Comparison of ENCODE assay signal across 8 mouse cellular contexts in genomic region chr11:98328371-98329069, GRCm38 (mm10). TPM values are rescaled to one million over a fixed set of nuclear protein-coding genes. Genes with fewer than 3 reads are reported as not detected.
DNase-seq lines count a peak whose midpoint lies in the region; ATAC-seq and TF ChIP-seq lines count a peak whose summit lies in the region.

No protein-coding gene starts in this region.

- no peak overlapping the region for H3K27ac ChIP-seq in kidney, postnatal 0 days
- H3K27ac ChIP-seq in hindbrain, embryonic 13.5 days: peak overlapping the region; percentile 92
- H3K27ac ChIP-seq in midbrain, embryonic 16.5 days (ENCODE audit: low read length): peak overlapping the region; percentile 71

- peak overlapping the region; percentile 28 for H3K4me3 ChIP-seq in kidney, postnatal 0 days (replicated peaks; ENCODE audit: low read depth, low read length)
- peak overlapping the region; percentile 45 for H3K4me3 ChIP-seq in hindbrain, embryonic 13.5 days
- peak overlapping the region; percentile 36 for H3K4me3 ChIP-seq in midbrain, embryonic 16.5 days (ENCODE audit: low read depth, low read length)

- DNase-seq in kidney, postnatal 0 days (ENCODE audit: low spot score): no peak
- no peak for DNase-seq in kidney, postnatal 10 days
- peak; percentile 82 to 84 for DNase-seq in cerebellum, postnatal 25 days
- no peak for DNase-seq in natural killer cell, adult 2 months (ENCODE audit: low spot score in 2 of 2)
- DNase-seq in thymus, adult 18-20 months: no peak

- peaks cover 14% of the 10 kb centered on the region for H3K4me1 ChIP-seq in kidney, postnatal 0 days (replicated peaks; ENCODE audit: insufficient read depth, low read length)
- H3K4me1 ChIP-seq in hindbrain, embryonic 13.5 days (replicated peaks): peaks cover 35% of the 10 kb centered on the region
- peaks cover 18% of the 10 kb centered on the region for H3K4me1 ChIP-seq in midbrain, embryonic 16.5 days (ENCODE audit: control insufficient read depth, insufficient read depth, low read length)

- peaks cover 94% of the 10 kb centered on the region for H3K27me3 ChIP-seq in kidney, postnatal 0 days (ENCODE audit: insufficient read depth, low read length)
- peaks cover 98% of the 10 kb centered on the region for H3K27me3 ChIP-seq in hindbrain, embryonic 13.5 days
- peaks cover 72% of the 10 kb centered on the region for H3K27me3 ChIP-seq in midbrain, embryonic 16.5 days (ENCODE audit: control insufficient read depth, insufficient read depth, low read depth, low read length)

- H3K36me3 ChIP-seq in kidney, postnatal 0 days (ENCODE audit: insufficient read depth, low read length): no peaks in the 10 kb centered on the region
- H3K36me3 ChIP-seq in hindbrain, embryonic 13.5 days: no peaks in the 10 kb centered on the region
- H3K36me3 ChIP-seq in midbrain, embryonic 16.5 days (ENCODE audit: control insufficient read depth, insufficient read depth, low read length): no peaks in the 10 kb centered on the region

- 1% methylated on average over 56 of the region's 56 CpGs for WGBS in kidney, postnatal 0 days
- WGBS in hindbrain, embryonic 13.5 days: under 1% methylated on average over 43 of the region's 56 CpGs
- under 1% methylated on average over 47 of the region's 56 CpGs for WGBS in midbrain, embryonic 16.5 days

- TF ChIP-seq CTCF in kidney, postnatal 0 days (IDR thresholded peaks at IDR 0.05; ENCODE audit: low read depth): no peak

- ATAC-seq in kidney, postnatal 0 days (replicated peaks; ENCODE audit: low FRiP score, low read depth): no peak
- no peak for ATAC-seq in hindbrain, embryonic 13.5 days (ENCODE audit: low FRiP score)
- no peak for ATAC-seq in midbrain, embryonic 16.5 days
- no peak for ATAC-seq in megakaryocyte-erythroid progenitor cell, adult 5-6 weeks (replicated peaks; ENCODE audit: low FRiP score, low TSS enrichment, poor library complexity, severe bottlenecking)

- no peaks in the 10 kb centered on the region for H3K9me3 ChIP-seq in kidney, postnatal 0 days (replicated peaks; ENCODE audit: low read length)
- no peaks in the 10 kb centered on the region for H3K9me3 ChIP-seq in hindbrain, embryonic 13.5 days
- H3K9me3 ChIP-seq in midbrain, embryonic 16.5 days (replicated peaks; ENCODE audit: control insufficient read depth, low read length, poor library complexity, severe bottlenecking): no peaks in the 10 kb centered on the region

- no peak overlapping the region for H3K9ac ChIP-seq in kidney, postnatal 0 days (ENCODE audit: low read depth, low read length)
- H3K9ac ChIP-seq in hindbrain, embryonic 13.5 days: peak overlapping the region; percentile 73
- peak overlapping the region; percentile 55 for H3K9ac ChIP-seq in midbrain, embryonic 16.5 days (ENCODE audit: low read depth, low read length)

- peak overlapping the region; percentile 39 for H3K4me2 ChIP-seq in kidney, postnatal 0 days (ENCODE audit: low read length)
- peak overlapping the region; percentile 51 for H3K4me2 ChIP-seq in hindbrain, embryonic 13.5 days
- H3K4me2 ChIP-seq in midbrain, embryonic 16.5 days (ENCODE audit: low read length): peak overlapping the region; percentile 48

RNA-seq across cellular contexts. Expression of gene Neurod2, which starts 0.9 kb away (rescaled TPM):
- polyA plus RNA-seq in kidney, postnatal 0 days (2015; fragmentation: Nextera tagmentation; extraction: Ambion mirVana): not detected in 2 replicates
- polyA plus RNA-seq in hindbrain, embryonic 13.5 days (2015; fragmentation: Nextera tagmentation; extraction: Ambion mirVana): 24.6 and 30.7 TPM in 2 replicates
- polyA plus RNA-seq in midbrain, embryonic 16.5 days (2015; fragmentation: Nextera tagmentation; extraction: Ambion mirVana): 4.5 and 5.6 TPM in 2 replicates
- total RNA-seq in megakaryocyte-erythroid progenitor cell, adult 5-6 weeks (2014; fragmentation: Nextera tagmentation): not detected in 2 replicates
- total RNA-seq in megakaryocyte-erythroid progenitor cell, adult 5-6 weeks (2017): not detected in 2 replicates

RNA-seq across cellular contexts. Expression of gene Ppp1r1b, which starts 19.7 kb away (rescaled TPM):
- 12.1 and 12.3 TPM in 2 replicates for polyA plus RNA-seq in kidney, postnatal 0 days (2015; fragmentation: Nextera tagmentation; extraction: Ambion mirVana)
- 1.1 and 2.4 TPM in 2 replicates for polyA plus RNA-seq in hindbrain, embryonic 13.5 days (2015; fragmentation: Nextera tagmentation; extraction: Ambion mirVana)
- polyA plus RNA-seq in midbrain, embryonic 16.5 days (2015; fragmentation: Nextera tagmentation; extraction: Ambion mirVana): 2.4 and 2.9 TPM in 2 replicates
- not detected in 2 replicates for total RNA-seq in megakaryocyte-erythroid progenitor cell, adult 5-6 weeks (2014; fragmentation: Nextera tagmentation)
- not detected in 2 replicates for total RNA-seq in megakaryocyte-erythroid progenitor cell, adult 5-6 weeks (2017)

RNA-seq across cellular contexts. Expression of gene Stard3, which starts 29.6 kb away (rescaled TPM):
- polyA plus RNA-seq in kidney, postnatal 0 days (2015; fragmentation: Nextera tagmentation; extraction: Ambion mirVana): 42.4 and 42.8 TPM in 2 replicates
- 44.4 and 44.7 TPM in 2 replicates for polyA plus RNA-seq in hindbrain, embryonic 13.5 days (2015; fragmentation: Nextera tagmentation; extraction: Ambion mirVana)
- 32.9 and 37.0 TPM in 2 replicates for polyA plus RNA-seq in midbrain, embryonic 16.5 days (2015; fragmentation: Nextera tagmentation; extraction: Ambion mirVana)
- total RNA-seq in megakaryocyte-erythroid progenitor cell, adult 5-6 weeks (2014; fragmentation: Nextera tagmentation): 11.9 and 28.5 TPM in 2 replicates
- 10.6 and 18.2 TPM in 2 replicates for total RNA-seq in megakaryocyte-erythroid progenitor cell, adult 5-6 weeks (2017)

RNA-seq across cellular contexts. Expression of gene Tcap, which starts 55.1 kb away (rescaled TPM):
- polyA plus RNA-seq in kidney, postnatal 0 days (2015; fragmentation: Nextera tagmentation; extraction: Ambion mirVana): 1.8 and 2.1 TPM in 2 replicates
- polyA plus RNA-seq in hindbrain, embryonic 13.5 days (2015; fragmentation: Nextera tagmentation; extraction: Ambion mirVana): 0.21 and 0.35 TPM in 2 replicates
- 0.22 TPM in 1 of 2 replicates, not detected in the other for polyA plus RNA-seq in midbrain, embryonic 16.5 days (2015; fragmentation: Nextera tagmentation; extraction: Ambion mirVana)
- not detected in 2 replicates for total RNA-seq in megakaryocyte-erythroid progenitor cell, adult 5-6 weeks (2014; fragmentation: Nextera tagmentation)
- total RNA-seq in megakaryocyte-erythroid progenitor cell, adult 5-6 weeks (2017): not detected in 2 replicates

RNA-seq across cellular contexts. Expression of gene Pnmt, which starts 57.7 kb away (rescaled TPM):
- polyA plus RNA-seq in kidney, postnatal 0 days (2015; fragmentation: Nextera tagmentation; extraction: Ambion mirVana): 3.5 and 3.7 TPM in 2 replicates
- 3.2 and 4.2 TPM in 2 replicates for polyA plus RNA-seq in hindbrain, embryonic 13.5 days (2015; fragmentation: Nextera tagmentation; extraction: Ambion mirVana)
- 1.5 and 1.7 TPM in 2 replicates for polyA plus RNA-seq in midbrain, embryonic 16.5 days (2015; fragmentation: Nextera tagmentation; extraction: Ambion mirVana)
- total RNA-seq in megakaryocyte-erythroid progenitor cell, adult 5-6 weeks (2014; fragmentation: Nextera tagmentation): not detected in 2 replicates
- total RNA-seq in megakaryocyte-erythroid progenitor cell, adult 5-6 weeks (2017): not detected in 2 replicates

Comparison
In these comparisons a context has a peak if more than half of its experiments do, and no peak if none do; other contexts are left out.
1. DNase-seq: peak in cerebellum, postnatal 25 days (2 of 2); none in kidney, postnatal 0 days (single experiment), kidney, postnatal 10 days (single experiment), natural killer cell, adult 2 months (0 of 2) and thymus, adult 18-20 months (0 of 2).
2. Peak in every context shown above with its lines, with median percentiles within 50 percentile points of each other: H3K4me2 ChIP-seq and H3K4me3 ChIP-seq.